Mouse (Mus musculus): ENCODE data around the gene Rnf34.

Gene Rnf34

DNA sequence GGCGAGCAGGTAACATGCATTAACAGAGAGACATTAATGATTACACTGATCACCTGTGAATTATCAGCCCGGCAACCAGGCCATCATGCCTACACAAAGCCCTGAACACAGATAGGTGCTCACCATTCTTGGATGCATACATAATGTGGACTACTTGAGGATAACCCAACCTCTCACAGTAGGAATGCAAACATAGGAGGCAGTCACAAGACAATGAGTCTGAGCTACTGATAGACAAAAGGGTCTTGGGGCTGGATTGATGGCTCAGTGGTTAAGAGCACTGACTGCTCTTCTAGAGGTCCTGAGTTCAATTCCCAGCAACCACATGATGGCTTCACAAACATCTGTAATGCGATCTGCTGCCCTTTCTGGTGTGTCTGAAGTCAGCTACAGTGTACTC is 22.8 kb downstream of the Rnf34 start:
- no peak for DNase-seq (ENCODE audit: low read depth, low spot score)

DNA sequence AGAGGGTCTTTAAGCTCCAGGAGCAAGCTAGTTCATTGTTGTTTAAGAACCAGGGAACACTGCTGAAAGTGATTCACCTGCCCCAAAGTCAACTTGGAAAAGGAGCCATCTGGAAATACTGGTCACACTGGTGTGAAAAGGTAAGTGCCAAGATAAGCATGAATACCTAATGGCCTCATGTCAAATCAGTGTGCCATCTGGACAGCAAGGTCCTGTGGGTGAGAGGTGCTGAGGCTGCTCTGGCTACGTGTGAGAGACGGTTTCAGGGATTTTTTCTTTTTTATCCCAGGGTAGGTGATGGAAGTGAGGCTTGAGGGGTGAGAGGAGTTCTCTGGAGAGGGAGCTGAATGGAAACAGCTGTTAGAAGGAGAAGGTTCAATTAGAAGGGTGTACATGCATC is 23.7 kb downstream of the Rnf34 start:
- DNase-seq (ENCODE audit: low read depth, low spot score), result no peak

DNA sequence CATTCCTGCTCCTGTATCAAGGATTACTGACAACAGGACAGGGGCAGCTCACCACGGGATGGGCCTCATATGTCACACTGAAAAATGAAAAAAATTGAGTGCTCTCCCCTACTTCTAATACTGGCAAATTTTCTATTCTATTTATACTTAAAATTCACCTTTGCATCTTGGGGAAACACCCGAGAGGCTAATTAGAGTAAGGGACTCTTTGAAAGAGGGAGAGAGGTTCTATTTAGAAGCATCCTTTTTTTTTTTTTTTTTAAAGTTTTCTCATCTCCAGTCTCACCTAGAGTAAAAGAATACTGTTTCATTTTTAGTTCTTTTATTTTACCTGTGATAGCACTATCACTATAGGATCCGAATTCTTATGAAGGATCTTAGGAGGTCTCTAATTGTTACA is 24.5 kb downstream of the Rnf34 start:
- no peak for DNase-seq (ENCODE audit: low read depth, low spot score)

DNA sequence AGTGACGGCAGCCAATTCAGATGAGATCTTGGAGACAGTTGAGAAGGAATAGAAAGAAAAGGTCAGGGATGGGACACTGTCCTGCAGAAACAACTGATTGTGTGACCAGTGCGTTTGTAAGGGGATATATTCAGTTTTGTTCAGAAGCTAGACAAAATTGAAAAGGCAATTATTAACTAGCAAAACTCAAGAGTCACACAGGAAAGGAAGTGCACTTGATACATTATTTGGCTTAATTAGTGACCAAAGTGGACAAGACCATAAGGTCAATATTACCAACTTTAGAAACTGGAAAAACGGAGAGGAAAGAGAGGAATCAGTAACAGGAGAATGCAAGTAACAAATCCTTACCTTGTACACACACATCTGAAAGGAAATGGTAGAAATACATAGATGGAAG is 26.8 kb downstream of the Rnf34 start:
- DNase-seq (ENCODE audit: low read depth, low spot score), result no peak

DNA sequence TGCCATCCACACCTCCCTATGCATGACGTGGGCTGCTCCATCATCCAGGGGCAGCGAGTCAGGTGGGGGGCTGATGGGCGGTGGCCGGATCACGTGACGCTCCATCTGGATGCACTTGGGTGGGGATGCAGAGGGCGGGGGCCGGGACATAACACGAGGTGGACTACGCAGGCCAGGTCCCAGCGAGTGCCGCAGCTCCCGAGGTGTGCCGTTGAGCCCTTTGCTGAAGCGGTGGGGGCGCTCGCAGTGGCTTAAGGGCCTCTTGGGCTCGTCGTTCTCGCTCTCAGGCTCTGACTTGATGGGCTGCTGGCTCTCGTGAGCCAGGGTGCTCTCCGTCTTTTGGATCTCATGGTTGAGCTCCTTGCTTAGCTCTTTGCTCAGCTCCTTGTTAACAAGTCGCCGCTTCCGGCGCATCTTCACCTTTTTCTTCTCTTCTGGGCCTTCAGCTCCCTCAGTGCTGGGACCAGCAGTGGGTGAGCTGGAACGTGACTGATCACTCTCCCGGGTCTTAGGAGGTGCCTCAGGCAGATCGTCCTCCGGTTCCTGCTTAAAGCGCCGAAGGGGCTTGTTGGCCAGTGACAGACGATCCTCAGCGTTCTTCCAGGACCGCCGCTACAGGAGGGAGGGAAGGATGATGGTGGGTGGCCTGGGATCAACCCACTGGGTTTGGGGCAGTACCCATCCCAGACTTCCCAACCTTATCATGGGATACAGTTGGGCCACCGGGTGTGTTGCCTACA is 30.6 kb downstream of the Rnf34 start:
- no peak for DNase-seq (ENCODE audit: low read depth, low spot score)

DNA sequence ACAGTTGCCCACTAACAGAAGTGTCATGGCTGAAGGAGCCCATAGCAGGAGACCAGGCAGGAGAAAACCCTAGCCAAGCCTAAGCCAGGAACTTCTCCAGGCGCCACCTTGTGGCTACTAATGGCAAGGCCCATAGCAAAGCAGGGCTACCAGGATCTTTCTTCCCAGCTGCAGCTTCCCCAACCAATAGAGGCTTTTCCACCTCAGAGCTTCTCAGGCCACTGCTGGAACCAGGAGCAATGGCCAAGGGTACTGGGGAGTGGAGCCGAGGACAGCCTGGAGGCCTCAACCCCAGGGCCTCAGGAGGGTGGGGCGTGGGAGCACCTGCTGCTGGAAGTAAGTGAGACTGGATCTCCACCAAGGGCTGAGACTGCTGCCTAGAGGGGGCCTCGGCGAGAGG is 31.5 kb downstream of the Rnf34 start:
- peak; percentile 26 for DNase-seq (ENCODE audit: low read depth, low spot score)

DNA sequence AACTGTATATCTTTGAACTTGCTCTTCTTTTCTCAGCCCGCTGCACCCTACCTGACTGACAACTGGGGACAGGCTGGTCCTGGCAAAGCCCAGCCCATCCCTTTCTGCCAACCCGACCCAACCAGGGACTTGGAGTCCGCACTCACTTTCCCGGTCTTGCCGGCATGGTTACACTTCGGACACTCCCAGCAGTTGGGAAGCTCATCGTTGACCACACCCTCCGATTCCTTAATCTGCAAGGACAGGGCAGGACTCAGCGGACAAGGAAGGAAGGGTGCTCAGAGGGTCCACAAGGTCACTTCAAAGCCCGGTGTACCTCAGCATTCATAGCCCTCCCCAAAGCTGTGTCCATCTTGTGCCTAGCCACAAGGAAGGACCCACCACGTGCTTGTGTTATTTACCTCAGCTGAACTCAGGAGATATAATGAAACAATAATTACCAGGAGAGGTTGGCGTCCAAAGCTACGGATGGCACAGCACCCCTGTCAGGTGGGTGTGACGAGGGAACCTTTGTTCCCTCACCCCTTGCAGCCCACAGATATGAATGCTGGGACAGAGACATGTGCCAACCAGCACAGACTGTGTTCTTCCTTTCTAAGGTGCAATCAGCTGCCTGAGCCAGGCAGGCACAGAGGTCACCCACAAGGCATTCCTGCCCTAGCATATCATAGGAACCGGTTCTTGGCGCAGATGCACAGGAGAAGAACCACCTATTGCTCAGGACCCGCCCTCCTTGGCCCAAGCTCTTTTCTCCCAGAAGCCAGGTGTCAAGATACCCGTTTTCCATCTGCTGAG is 32.6 kb downstream of the Rnf34 start:
- DNase-seq (ENCODE audit: low read depth, low spot score), result no peak

DNA sequence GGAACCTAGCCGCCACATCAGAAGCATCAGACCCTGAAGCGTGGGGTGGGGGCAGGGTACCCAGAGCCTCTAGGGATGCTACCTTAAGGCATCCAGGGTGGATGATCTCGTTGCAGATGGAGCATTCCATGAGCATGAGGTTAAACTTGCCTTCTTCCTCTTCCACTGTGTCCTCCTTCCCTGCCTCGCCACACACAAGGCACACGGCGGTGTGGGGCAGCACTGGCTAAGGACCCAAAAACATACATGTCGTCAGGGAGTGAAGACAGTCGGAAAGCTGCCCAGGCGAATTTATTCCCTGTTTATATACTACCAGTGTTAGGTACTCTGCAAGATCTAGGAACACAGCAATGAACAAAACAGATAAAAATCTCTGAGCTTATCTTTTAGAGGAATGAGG is 33.4 kb downstream of the Rnf34 start:
- no peak for DNase-seq (ENCODE audit: low read depth, low spot score)

DNA sequence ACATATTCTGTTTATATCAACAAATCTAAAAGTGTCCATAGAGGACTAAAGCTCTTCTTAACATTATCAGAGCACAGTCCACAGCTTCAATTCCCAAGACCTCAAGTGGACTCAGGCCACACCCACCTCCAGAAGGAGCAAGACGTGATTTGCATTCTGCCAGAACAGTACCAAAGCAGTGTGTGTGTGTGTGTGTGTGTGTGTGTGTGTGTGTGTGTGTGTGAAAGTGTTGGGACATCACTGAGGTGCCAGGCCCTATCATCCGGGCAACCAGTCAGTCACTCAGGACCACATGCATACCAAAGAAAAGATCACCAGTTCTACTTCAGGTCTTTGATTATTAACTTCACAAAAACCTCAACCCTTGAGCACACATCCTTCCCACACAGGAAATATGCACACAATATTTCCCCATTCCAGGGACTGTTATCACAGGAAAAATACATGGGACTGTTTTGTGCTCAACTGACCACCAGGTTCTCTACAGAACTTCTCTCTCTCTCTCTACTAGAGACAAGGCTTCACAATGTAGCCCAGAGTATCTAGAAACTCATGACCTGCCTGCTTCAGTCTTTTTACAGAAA is 33.9 kb downstream of the Rnf34 start:
- DNase-seq (ENCODE audit: low read depth, low spot score), result no peak

DNA sequence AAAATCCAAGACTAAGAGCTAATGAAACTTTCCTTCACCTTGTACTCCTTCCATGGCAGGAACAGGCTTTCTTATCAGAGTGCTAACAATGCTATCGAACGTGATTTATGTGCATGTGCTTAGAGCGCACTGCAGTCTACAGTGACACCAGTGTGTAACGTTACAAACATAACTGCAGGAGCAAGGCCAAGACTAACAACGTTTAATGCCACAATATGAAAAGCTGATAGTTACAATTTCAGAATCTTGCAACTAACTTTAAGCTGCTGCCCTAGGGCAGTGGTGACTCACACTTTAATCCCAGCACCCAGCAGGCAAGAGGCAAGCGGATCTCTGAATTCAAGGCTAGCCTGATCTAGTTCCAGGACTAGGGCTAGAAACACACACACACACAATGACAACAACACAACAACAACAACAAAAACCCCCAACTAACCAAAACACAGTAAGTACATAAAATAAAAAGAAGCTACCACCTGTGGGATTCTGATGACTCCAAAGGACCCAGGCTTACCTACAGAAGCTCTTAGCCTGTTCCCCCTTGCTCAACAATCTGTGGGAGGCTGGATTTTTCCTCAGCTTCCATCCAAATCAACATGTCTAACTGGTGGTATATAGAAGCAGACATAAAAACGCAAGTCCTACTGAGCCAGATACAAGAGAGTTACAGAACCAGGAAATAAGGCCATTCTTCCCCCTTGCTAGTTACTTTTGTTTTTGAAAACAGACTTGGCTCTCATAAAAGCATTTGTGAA is 34.9 kb downstream of the Rnf34 start:
- no peak for DNase-seq (ENCODE audit: low read depth, low spot score)

DNA sequence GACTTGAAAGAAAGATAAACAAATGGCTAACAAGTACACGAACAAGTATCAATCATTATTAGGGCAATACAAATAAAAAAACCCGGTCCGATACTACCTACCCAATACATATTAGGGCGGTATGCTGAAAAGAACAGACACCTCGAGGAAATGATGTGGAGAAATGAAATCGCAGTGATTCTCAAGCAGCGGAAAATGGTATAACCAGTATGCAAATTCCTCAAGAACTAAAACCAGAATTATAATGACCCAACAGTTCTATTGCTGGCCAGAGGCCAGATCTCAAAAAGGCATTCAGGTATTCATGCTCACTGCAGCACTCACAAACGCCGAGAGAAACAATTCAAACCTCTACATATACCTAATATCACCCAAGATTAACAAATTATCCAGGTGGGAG is 37.2 kb downstream of the Rnf34 start:
- DNase-seq (ENCODE audit: low read depth, low spot score), result no peak

DNA sequence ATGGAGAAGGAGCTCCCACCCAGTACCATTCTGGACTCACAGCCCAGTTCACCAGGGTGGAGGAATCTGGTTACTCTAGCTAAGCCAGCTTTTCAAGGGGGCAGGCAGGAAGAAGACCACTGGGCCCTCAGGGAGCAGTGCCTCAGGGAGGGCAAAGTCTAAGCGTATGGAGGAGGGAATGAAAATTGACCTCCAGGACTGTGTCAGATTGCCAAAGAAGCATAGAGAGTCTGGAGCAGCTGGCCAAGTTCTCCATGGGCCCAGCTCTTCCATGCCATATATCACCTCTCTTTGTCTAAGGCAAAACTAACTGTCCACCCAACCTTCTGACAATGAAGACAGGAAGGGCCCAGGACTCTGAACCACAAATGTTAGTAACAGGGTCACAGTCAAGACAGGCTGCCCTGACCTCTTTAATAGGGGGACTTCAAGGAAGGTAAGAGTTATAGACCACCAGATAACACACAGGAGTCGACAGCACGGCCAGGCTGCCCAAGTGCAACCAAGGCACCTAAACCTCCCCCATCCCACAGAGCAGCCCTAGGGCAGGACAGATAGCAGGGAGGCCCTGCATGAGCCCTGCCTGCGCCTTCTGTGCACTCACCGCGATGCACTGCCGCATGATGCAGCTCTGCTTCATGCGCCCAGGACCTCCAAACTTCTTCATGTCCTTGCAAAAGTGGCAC is 38.2 kb downstream of the Rnf34 start:
- DNase-seq (ENCODE audit: low read depth, low spot score), result no peak

DNA sequence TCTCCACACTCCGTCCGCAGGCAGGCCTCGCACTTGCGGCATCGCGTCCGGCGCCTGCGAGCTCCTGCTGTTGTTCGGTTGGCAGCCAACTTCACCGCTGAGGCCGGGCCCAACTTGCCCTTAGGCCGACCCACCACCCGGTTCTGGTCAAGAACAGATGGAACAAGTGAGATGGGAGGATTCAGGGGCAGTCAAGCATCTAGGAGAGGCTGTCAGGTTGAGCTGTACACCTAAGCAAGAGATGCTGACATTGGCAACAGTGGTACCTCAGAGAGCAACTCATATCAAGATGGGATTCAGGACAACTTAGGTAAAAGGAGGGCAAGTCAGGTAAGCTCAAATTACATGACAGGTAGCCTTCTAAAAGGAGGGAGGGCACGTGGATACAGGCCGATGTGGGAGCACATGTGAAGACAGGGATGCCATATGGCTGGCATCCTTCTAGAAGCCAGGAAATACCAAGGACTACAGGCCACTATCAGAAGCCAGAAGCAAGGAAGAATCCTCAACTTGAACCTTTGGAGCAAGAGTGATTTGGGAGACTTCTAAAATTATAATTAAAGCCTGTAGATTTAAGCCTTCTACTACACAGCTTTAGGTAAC is 38.9 kb downstream of the Rnf34 start:
- no peak for DNase-seq (ENCODE audit: low read depth, low spot score)

DNA sequence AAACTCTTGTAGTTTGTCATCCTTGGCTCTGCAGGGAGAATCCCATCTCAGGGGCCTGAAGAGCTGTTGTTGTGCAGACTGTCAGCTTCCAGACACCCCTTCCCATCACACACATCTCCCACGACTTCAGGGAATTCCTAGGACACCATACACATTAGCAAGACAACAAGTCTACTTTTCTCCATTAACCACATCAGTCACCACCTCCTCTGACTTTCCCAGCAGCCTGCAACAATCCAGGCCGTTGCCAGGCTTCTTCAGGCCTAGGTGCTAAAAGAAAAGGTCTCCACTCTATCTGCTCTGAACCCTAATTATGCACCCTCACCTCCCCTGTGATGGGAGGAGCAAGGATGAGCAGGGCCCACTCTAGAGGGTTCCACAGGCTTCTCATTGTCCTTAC is 40.5 kb downstream of the Rnf34 start:
- no peak for DNase-seq (ENCODE audit: low read depth, low spot score)

DNA sequence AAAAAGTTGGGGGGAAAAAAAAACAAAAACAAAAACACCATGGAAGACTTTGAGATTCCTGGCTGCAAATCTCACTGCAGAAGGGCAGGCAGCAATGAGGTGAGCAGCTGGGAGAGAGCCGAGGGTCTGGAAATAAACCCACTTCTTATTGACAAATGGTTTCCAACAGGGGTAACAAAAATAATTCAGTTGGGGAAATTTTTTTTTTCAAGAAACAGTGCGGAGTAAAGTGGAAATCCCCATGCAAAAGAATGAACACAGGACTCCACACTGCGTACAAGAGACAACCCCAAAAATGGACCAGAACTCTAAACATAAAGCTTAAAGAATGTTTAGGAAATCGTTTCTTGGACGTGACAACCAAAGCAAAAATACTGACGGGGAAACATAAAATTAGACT is 43.4 kb downstream of the Rnf34 start:
- no peak for DNase-seq (ENCODE audit: low read depth, low spot score)

DNA sequence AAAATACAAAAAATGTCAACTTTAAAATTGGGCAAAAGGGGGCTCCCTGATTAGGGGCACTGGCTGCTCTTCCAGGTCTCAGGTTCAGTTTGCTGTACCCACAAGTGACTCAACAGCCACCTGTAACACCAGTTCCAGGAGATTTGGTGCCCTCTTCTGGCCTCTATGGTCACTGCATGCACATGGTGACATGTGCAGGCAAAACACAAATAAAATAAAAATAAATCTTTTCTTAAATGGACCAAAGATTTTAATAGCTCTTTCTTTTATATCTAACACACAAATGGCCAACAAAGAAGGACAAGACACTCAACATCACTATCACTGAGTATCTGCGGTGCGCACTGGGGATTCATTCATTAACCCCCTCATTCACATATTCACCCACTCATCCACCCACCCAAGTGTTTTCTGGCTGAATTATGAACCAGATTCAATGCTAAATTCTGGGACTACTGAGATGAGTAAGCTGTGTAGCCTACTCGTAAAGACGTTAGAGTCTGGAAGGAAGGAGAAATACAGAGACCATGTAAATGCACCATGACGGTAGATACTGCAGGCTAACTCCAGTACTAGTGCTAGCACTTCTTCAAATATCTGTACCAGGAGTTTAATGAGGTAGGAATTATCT is 44.3 kb downstream of the Rnf34 start:
- DNase-seq (ENCODE audit: low read depth, low spot score), result no peak

DNA sequence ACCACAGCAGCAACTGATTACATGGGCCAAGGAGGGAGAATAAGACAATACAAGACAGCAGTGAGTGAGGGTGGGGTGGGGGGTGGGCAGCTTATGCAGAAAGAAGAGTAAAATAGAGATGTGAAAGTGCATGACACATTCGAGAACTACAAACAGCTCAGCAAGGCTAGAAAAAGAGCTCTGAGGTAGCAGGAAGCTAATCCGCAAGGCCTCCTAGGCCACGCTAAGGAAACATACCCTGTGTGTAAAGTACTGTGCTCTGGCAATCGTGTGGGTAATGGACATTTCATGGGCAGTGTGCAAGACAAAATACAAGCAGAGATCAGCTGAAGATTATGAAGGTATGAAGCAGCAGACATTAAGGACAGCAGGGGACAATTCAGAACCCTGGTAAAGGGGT is 45.0 kb downstream of the Rnf34 start:
- DNase-seq (ENCODE audit: low read depth, low spot score), result no peak

DNA sequence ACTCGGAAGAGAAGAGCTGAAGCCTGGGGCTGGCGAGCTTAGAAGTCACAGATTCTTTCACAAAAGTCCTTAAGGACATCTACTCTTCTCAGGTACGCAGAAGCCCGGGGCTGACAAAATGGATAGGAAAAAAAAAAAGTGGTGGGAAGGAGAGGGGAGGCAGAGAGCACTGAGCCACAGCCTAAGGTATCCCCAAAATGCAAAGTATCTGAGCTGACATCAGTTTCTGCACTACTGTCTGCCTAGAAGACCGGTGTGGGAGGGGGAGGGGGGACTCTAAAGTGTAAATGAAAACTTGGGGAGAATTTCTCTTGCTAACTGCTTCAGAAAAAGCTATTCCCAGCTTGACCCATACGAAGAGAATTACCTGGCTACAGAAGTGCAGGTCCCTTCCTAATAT is 48.3 kb downstream of the Rnf34 start:
- no peak for DNase-seq (ENCODE audit: low read depth, low spot score)

DNA sequence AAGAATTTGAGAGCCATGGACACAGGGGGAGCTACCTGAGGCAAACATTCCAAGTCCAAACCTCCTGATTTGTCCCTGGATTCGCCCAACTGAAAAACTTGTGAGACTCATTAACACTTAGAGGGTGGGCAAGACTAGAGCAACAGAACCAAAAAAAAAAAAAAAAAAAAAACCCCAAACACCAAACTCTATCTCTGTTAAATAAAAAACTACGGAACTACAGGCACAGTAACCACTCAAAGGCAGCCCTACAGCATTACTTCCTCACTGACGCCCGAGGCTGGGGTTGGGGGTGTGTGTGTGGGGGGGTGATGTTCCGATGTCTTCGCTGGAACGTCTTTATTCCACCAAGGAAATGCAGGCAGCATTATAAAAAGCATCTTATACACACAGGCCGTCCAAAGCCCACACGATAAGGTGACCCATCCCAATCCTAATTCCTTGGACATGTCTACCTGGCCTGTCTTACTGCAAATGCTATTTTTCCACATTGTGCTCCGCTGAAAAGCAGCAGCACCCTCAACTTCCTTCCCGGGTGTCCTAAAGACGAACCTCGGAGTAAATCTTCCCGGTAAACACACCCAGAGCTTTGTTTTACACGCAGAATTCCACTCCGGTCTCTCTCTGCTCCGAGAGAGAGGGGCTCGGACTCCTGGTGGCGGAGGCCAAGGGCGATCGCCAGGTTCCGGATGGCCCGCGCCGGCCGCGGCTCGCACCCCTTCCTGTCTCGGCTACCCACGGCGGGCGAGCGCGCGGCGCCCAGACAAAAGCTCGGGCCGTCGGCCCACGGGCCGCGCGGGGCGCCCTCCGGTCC is 49.3 kb downstream of the Rnf34 start:
- no peak for DNase-seq (ENCODE audit: low read depth, low spot score)

Data from skeletal muscle tissue, adult 2 months (tissue).